Mouse (Mus musculus) lung, postnatal 25 days (tissue): Measurements from ENCODE around the gene Atp8b3.

Source experiments
- DNase-seq: peaks from one replicate; pipeline ENCODE4 v3.0.0; 2022; ENCODE audit warnings: low spot score

Atp8b3 gene

GRCm38 (mm10) chr10:80566375-80567092, 27.6 kb upstream of the Atp8b3 start:
- DNase-seq = peak; percentile 89

- peak; percentile 92 for DNase-seq
Observed at GRCm38 (mm10) chr10:80561116-80561944, 22.4 kb upstream of the Atp8b3 start, which contains the start of gene Rexo1. TSS of gene Rexo1 (minus strand) at chr10:80561560.

- no peak for DNase-seq
Observed at GRCm38 (mm10) chr10:80560621-80561020, 21.7 kb upstream of the Atp8b3 start.

GRCm38 (mm10) chr10:80559431-80559830, 20.5 kb upstream of the Atp8b3 start:
- DNase-seq = no peak

GRCm38 (mm10) chr10:80557346-80557965, 18.5 kb upstream of the Atp8b3 start:
- DNase-seq = peak; percentile 76

GRCm38 (mm10) chr10:80553997-80554396, 15.1 kb upstream of the Atp8b3 start:
- DNase-seq = no peak

GRCm38 (mm10) chr10:80553575-80553974, 14.7 kb upstream of the Atp8b3 start:
- no peak for DNase-seq

- DNase-seq = no peak
Observed at GRCm38 (mm10) chr10:80552364-80552763, 13.4 kb upstream of the Atp8b3 start.

- DNase-seq = no peak
Observed at GRCm38 (mm10) chr10:80549279-80549678, 10.4 kb upstream of the Atp8b3 start.

- peak; percentile 52 for DNase-seq
Observed at GRCm38 (mm10) chr10:80548428-80549006, 9.6 kb upstream of the Atp8b3 start.

GRCm38 (mm10) chr10:80547539-80547938, 8.6 kb upstream of the Atp8b3 start:
- DNase-seq = no peak

- DNase-seq = no peak
Observed at GRCm38 (mm10) chr10:80546945-80547344, 8.0 kb upstream of the Atp8b3 start.

- no peak for DNase-seq
Observed at GRCm38 (mm10) chr10:80545590-80545989, 6.7 kb upstream of the Atp8b3 start.

- DNase-seq = no peak
Observed at GRCm38 (mm10) chr10:80543873-80544272, 4.9 kb upstream of the Atp8b3 start.

- DNase-seq = no peak
Observed at GRCm38 (mm10) chr10:80539493-80539892, 569 bp upstream of the Atp8b3 start.

- DNase-seq = no peak
Observed at GRCm38 (mm10) chr10:80538180-80538579, 744 bp downstream of the Atp8b3 start.

- DNase-seq = no peak
Observed at GRCm38 (mm10) chr10:80535711-80536110, 3.2 kb downstream of the Atp8b3 start.

GRCm38 (mm10) chr10:80535071-80535470, 3.9 kb downstream of the Atp8b3 start:
- no peak for DNase-seq

GRCm38 (mm10) chr10:80533704-80534103, 5.2 kb downstream of the Atp8b3 start:
- DNase-seq = no peak

- DNase-seq = no peak
Observed at GRCm38 (mm10) chr10:80532783-80533182, 6.1 kb downstream of the Atp8b3 start.

GRCm38 (mm10) chr10:80526172-80526571, 12.8 kb downstream of the Atp8b3 start:
- DNase-seq = no peak

- no peak for DNase-seq
Observed at GRCm38 (mm10) chr10:80523299-80523698, 15.6 kb downstream of the Atp8b3 start.
